Mouse (Mus musculus) hindbrain, embryonic 11.5 days (tissue): ENCODE data around the gene Fitm1. TPM values are rescaled to one million over a fixed set of nuclear protein-coding genes. Genes with fewer than 3 reads are reported as not detected.

Experiments
- ATAC-seq: fragments of 200-750 bp; cut with Nextera tagmentation; 2 replicates; pipeline ENCODE4 v1.8.0; 2017; ENCODE audit warnings: mild to moderate bottlenecking, moderate TSS enrichment, moderate library complexity; ENCODE audit not compliant: low FRiP score
- DNase-seq: peaks from one replicate; pipeline ENCODE4 v3.0.0-alpha.2; 2015; ENCODE audit warnings: low spot score
- H3K27ac ChIP-seq: fragments of 300-500 bp; sonication (generic); 2 replicates; pipeline ENCODE4 v1.5.1; 2014; ENCODE audit warnings: mild to moderate bottlenecking, low read depth, low read length
- H3K27me3 ChIP-seq: fragments of 300-500 bp; sonication (generic); 2 replicates; pipeline ENCODE4 v1.6.1; 2014; ENCODE audit warnings: mild to moderate bottlenecking, low read length, moderate library complexity, mixed read lengths; ENCODE audit not compliant: control insufficient read depth, insufficient read depth
- H3K36me3 ChIP-seq: fragments of 300-500 bp; sonication (generic); 2 replicates; pipeline ENCODE4 v1.6.1; 2014; ENCODE audit warnings: mild to moderate bottlenecking, low read length, moderate library complexity, mixed read lengths; ENCODE audit not compliant: control insufficient read depth, insufficient read depth
- H3K4me1 ChIP-seq: fragments of 300-500 bp; sonication (generic); replicated peaks from 2 replicates; pipeline ENCODE4 v1.6.1; 2014; ENCODE audit warnings: low read length, mixed read lengths; ENCODE audit not compliant: control insufficient read depth, insufficient read depth
- H3K4me2 ChIP-seq: fragments of 300-500 bp; sonication (generic); replicated peaks from 2 replicates; pipeline ENCODE4 v1.6.1; 2014; ENCODE audit warnings: mild to moderate bottlenecking, low read depth, low read length
- H3K4me3 ChIP-seq: fragments of 300-500 bp; sonication (generic); 2 replicates; pipeline ENCODE4 v1.5.1; 2014; ENCODE audit warnings: low read depth, low read length
- H3K9ac ChIP-seq: fragments of 300-500 bp; sonication (generic); 2 replicates; pipeline ENCODE4 v1.6.1; 2014; ENCODE audit warnings: low read depth, low read length
- H3K9me3 ChIP-seq: fragments of 300-500 bp; sonication (generic); 2 replicates; pipeline ENCODE4 v1.6.1; 2016; ENCODE audit warnings: low read length; ENCODE audit not compliant: control insufficient read depth
- WGBS: fragments of 180-500 bp; shearing (Covaris S2); extraction: QIAGEN DNeasy Blood & Tissue Kit; methylation state at CpG from one replicate; pipeline ENCODE4 v1.1.7; 2014; 5-methylcytosine and 5-hydroxymethylcytosine counted together
- polyA plus RNA-seq: library from polyadenylated mRNA; unstranded; fragments of >200 nt; fragmentation: Nextera tagmentation; extraction: Ambion mirVana; gene quantifications from 2 replicates; pipeline ENCODE4 v1.2.1, GENCODE M21; 2014

The Fitm1 gene
- polyA plus RNA-seq, 1 experiment from 2014 or later = 0.77 TPM

DNA sequence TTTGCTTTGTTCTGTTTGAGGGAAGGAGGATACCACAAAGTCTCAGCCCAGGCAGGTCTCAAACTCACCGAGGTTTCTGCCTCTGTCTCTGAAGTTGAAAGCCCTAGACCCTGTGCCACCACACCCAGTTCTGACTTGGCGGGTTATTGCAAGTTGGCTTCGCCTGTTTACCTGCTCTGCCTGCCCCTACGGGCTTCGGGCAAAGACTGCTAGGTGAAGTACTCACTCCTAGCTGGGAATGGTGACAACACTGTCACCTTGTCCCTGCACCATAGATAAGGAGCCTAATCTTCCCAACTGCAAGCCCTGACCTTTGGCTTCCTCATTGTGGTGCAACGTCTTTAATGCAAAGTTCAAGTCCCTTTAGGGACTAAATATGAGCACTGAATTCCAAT, 10.1 kb downstream of the Fitm1 start:
- Histone ChIP-seq H3K9me3 (no peaks in the 10 kb centered on the region), H3K9ac (no peak overlapping the region), H3K4me3 (peak overlapping the region; percentile 43; the same call in 1 of the 2 replicates), H3K4me2 (no peak overlapping the region), H3K27ac (no peak overlapping the region), H3K4me1 (peaks cover 4% of the 10 kb centered on the region; the same call in 1 of the 2 replicates), H3K36me3 (no peaks in the 10 kb centered on the region), H3K27me3 (no peaks in the 10 kb centered on the region)
- ATAC-seq (no peak), DNase-seq (no peak)
- 66% methylated on average over 6 of the region's 6 CpGs for WGBS

DNA sequence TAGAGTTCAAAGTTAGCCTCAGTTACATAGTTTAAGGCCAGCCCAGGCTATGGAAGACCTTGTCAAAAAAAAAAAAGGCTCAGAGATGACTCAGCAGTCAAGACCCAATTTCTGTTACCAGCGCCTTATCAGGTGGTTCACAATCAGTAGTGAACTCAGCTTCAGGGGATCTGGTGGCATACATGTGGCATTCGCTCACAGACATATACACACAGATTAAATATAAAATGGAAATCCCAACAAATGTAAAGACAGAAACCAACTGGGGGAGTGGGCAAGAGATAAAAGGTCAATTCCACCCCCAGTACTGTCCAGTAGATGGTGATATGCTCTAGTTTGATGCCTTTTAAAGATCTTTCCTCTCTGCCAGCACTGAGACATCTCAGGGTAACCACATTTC, 10.7 kb downstream of the Fitm1 start:
- H3K9ac ChIP-seq = no peak overlapping the region
- H3K4me3 ChIP-seq = no peak overlapping the region
- H3K9me3 ChIP-seq = no peaks in the 10 kb centered on the region
- peaks cover 4% of the 10 kb centered on the region; the same call in 1 of the 2 replicates for H3K4me1 ChIP-seq
- no peak overlapping the region for H3K27ac ChIP-seq
- no peaks in the 10 kb centered on the region for H3K36me3 ChIP-seq
- H3K4me2 ChIP-seq = no peak overlapping the region
- DNase-seq = no peak
- ATAC-seq = no peak
- H3K27me3 ChIP-seq = no peaks in the 10 kb centered on the region
- WGBS = 92% methylated on average over 2 of the region's 2 CpGs

DNA sequence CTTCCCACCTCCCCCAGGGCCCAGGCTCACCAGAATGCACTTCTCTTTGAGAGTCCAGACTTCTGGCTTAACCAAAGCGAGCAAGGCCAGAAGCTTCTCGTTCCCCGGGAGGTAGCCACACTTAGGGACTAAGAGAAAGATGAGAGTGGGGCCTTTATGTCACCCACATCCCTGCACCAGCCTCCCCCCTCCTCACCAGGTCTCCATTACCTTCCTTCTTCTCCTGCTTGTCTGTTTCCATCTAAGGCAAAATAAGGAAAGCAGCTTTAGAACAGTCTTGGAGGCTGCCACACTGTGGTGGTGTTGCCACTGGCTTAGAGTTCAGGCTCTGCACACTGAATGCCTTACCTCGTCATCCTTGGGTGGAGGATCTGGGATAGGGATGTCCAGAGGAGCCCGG, 13.9 kb downstream of the Fitm1 start:
- Histone ChIP-seq H3K4me2 (no peak overlapping the region), H3K27ac (no peak overlapping the region), H3K27me3 (no peaks in the 10 kb centered on the region), H3K4me3 (no peak overlapping the region), H3K36me3 (no peaks in the 10 kb centered on the region), H3K9ac (no peak overlapping the region), H3K9me3 (no peaks in the 10 kb centered on the region), H3K4me1 (peaks cover 7% of the 10 kb centered on the region; the same call in 1 of the 2 replicates)
- DNase-seq = no peak
- no peak for ATAC-seq
- WGBS = 84% methylated on average over 5 of the region's 5 CpGs

DNA sequence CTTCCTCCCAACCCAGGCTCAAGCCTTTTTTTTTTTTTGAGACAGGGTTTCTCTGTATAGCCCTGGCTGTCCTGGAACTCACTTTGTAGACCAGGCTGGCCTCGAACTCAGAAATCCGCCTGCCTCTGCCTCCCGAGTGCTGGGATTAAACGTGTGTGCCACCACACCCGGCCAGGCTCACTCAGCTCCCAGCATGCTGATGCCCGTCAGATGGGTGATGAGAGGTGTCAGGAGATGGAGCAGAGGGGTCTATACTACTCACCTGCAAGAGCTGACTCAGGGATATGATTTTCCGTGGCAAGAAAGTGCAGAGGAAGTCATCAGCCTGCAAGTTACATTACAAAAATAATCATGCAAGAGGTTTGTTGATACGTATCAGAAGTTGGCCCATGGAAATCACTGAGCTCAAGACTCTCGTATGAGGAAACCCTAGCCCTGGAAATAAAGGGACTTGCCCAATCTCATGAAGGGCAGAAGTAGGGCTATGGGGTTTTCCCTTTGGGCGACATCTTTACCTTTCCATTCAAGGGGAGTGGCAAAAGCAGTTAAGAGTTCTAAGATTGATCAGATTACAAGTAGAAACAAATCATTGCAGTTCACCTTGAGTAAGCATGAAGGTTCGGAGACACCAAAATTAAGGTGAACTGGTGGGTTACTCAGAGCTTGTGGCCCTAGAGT, 14.5 kb downstream of the Fitm1 start:
- no peaks in the 10 kb centered on the region for H3K36me3 ChIP-seq
- ATAC-seq = no peak
- no peaks in the 10 kb centered on the region for H3K27me3 ChIP-seq
- no peaks in the 10 kb centered on the region for H3K9me3 ChIP-seq
- peak overlapping the region; percentile 94 for H3K4me2 ChIP-seq
- H3K4me3 ChIP-seq = peak overlapping the region; percentile 82
- no peak for DNase-seq
- H3K9ac ChIP-seq = peak overlapping the region; percentile 78; the same call in 1 of the 2 replicates
- WGBS = 88% methylated on average over 11 of the region's 11 CpGs
- H3K27ac ChIP-seq = no peak overlapping the region
- peaks cover 7% of the 10 kb centered on the region; the same call in 1 of the 2 replicates for H3K4me1 ChIP-seq

DNA sequence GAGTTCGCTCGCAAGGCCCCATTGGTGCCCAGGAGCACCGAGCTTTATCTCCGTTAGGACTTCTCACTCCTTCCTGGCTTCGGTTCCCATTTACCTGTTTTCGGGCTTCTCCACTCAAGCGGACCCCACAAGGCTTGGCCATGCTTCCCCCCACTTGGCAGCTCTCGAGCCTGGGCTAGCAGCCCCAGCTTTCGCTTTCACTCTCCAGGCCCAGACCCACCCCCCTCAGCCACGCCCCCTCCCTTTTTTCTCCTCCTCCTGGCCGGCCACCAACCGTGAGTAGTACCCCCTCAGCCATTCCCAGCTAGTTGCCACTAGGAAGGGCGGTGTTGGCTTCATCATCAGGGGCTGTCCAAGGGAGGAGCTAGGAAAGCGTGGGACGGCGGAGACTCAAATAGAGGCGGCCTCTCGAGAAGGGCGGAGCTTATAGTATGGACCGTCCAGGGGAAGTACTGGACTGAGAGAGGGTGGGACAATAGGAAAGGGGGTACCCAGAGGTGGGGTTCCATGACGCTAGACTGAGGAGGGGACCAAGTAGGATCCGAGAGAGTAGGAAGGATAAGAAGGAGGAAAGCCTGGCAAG, 15.4 kb downstream of the Fitm1 start, which contains the start of gene Psme2:
Gene Psme2 (minus strand): TSS at position 366 of the 583 bp plus-strand sequence.
- peaks cover 7% of the 10 kb centered on the region; the same call in 1 of the 2 replicates for H3K4me1 ChIP-seq
- H3K36me3 ChIP-seq = 0 out of 2 replicates have a peak, but pooled peaks cover 2% of the 10 kb centered on the region
- peak within 1 kb of the TSS; percentile 78 for H3K9ac ChIP-seq
- peak within 1 kb of the TSS; percentile 94 for H3K4me2 ChIP-seq
- H3K27me3 ChIP-seq = no peaks in the 10 kb centered on the region
- peak; percentile 90 for DNase-seq
- peak within 1 kb of the TSS; percentile 82 for H3K4me3 ChIP-seq
- 2% methylated on average over 22 of the region's 22 CpGs for WGBS
- ATAC-seq = peak; percentile 97
- no peaks in the 10 kb centered on the region for H3K9me3 ChIP-seq
- H3K27ac ChIP-seq = peak within 1 kb of the TSS; percentile 68

DNA sequence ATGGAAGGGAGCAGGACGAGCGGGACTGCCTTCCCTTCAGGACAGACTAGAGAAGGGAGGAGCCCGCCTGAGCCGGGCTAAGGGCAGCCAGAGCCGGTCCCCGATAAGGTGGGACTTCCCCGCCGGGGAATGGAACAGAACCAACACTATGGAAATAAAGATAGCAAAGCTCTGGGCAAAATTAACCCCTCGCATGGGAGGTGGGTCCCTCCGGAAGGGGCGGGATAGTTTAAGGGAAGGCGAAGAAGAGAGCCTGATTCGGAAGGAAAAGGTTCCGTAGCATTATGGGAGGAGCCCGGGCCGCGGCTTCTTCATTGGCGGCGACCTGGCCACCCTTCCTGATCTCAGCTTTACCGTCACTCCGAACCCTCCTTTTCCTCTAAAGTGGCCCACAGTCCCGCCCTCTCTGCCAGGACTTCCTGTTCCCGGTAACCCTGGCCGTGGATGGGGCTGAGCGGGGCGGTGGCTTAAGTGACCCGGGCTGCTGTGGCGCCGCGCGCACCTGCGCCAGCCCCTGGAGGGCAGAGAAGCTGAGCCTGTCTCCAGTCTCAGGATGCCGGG, 16.0 kb downstream of the Fitm1 start, which contains the start of gene Rnf31:
Gene Rnf31 (plus strand): TSS at position 378 of the 561 bp plus-strand sequence.
- peak within 1 kb of the TSS; percentile 94 for H3K4me2 ChIP-seq
- H3K27ac ChIP-seq = peak within 1 kb of the TSS; percentile 68
- no peaks in the 10 kb centered on the region for H3K9me3 ChIP-seq
- H3K27me3 ChIP-seq = no peaks in the 10 kb centered on the region
- H3K9ac ChIP-seq = peak within 1 kb of the TSS; percentile 78
- peak; percentile 89 for ATAC-seq
- 0 out of 2 replicates have a peak, but pooled peaks cover 2% of the 10 kb centered on the region for H3K36me3 ChIP-seq
- peaks cover 7% of the 10 kb centered on the region; the same call in 1 of the 2 replicates for H3K4me1 ChIP-seq
- peak; percentile 87 for DNase-seq
- peak within 1 kb of the TSS; percentile 82 for H3K4me3 ChIP-seq
- under 1% methylated on average over 33 of the region's 33 CpGs for WGBS

DNA sequence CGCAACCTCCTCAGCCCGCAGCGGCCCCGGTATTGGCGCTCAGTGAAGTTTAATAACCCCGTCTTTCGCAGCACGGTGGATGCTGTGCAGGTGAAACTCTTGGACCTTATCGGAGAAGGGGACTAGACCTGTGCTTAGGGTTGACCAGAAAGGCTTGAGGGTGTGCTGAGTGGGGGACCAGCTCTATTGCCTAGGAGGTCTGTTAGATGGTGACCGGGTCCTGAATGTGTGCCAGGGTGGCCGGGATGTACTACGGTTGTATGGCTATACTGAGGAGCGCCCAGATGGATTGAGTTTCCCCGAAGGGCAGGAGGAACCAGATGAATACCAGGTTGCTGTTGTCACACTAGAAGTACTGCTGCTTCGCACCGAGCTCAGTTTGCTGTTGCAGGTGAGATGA, 16.8 kb downstream of the Fitm1 start:
- peak overlapping the region; percentile 68 for H3K27ac ChIP-seq
- 0 out of 2 replicates have a peak, but pooled peaks cover 2% of the 10 kb centered on the region for H3K36me3 ChIP-seq
- H3K9ac ChIP-seq = peak overlapping the region; percentile 78
- WGBS = 7% methylated on average over 16 of the region's 16 CpGs
- no peaks in the 10 kb centered on the region for H3K27me3 ChIP-seq
- peak overlapping the region; percentile 82 for H3K4me3 ChIP-seq
- ATAC-seq (no peak), DNase-seq (no peak)
- no peaks in the 10 kb centered on the region for H3K9me3 ChIP-seq
- H3K4me1 ChIP-seq = peaks cover 7% of the 10 kb centered on the region; the same call in 1 of the 2 replicates
- H3K4me2 ChIP-seq = peak overlapping the region; percentile 94

DNA sequence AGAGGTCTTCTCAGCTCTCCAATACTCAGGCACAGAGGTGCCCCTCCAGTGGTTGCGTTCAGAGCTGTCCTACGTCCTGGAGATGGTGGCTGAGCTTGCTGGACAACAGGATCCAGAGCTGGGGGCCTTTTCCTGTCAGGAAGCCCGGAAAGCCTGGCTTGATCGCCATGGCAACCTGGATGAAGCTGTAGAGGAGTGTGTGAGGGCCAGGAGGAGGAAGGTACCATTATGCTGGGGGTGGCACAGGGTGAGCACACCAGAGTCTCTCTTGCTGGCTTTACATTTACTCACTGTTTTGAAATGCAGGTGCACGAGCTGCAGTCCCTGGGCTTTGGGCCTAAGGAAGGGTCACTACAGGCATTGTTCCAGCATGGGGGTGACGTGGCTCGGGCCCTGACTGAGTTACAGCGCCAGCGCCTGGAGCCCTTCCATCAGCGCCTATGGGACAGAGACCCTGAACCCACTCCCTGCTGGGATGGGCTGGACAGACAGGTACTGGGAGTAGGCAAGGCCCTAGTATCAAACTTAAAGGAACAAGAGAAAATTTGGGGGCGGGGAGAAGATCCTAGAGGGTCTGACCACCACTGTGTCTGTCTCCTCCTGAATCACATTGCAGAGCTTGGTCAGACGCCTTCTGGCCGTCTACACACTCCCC, 20.7 kb downstream of the Fitm1 start:
- Histone ChIP-seq H3K4me1 (peaks cover 3% of the 10 kb centered on the region; the same call in 1 of the 2 replicates), H3K36me3 (0 out of 2 replicates have a peak, but pooled peaks cover 4% of the 10 kb centered on the region), H3K27me3 (no peaks in the 10 kb centered on the region), H3K4me3 (no peak overlapping the region), H3K4me2 (no peak overlapping the region), H3K27ac (no peak overlapping the region), H3K9ac (no peak overlapping the region), H3K9me3 (no peaks in the 10 kb centered on the region)
- ATAC-seq (no peak), DNase-seq (no peak)
- WGBS = 75% methylated on average over 13 of the region's 13 CpGs
